Comparison of ENCODE assay signal across 8 mouse cellular contexts in the genomic region with DNA sequence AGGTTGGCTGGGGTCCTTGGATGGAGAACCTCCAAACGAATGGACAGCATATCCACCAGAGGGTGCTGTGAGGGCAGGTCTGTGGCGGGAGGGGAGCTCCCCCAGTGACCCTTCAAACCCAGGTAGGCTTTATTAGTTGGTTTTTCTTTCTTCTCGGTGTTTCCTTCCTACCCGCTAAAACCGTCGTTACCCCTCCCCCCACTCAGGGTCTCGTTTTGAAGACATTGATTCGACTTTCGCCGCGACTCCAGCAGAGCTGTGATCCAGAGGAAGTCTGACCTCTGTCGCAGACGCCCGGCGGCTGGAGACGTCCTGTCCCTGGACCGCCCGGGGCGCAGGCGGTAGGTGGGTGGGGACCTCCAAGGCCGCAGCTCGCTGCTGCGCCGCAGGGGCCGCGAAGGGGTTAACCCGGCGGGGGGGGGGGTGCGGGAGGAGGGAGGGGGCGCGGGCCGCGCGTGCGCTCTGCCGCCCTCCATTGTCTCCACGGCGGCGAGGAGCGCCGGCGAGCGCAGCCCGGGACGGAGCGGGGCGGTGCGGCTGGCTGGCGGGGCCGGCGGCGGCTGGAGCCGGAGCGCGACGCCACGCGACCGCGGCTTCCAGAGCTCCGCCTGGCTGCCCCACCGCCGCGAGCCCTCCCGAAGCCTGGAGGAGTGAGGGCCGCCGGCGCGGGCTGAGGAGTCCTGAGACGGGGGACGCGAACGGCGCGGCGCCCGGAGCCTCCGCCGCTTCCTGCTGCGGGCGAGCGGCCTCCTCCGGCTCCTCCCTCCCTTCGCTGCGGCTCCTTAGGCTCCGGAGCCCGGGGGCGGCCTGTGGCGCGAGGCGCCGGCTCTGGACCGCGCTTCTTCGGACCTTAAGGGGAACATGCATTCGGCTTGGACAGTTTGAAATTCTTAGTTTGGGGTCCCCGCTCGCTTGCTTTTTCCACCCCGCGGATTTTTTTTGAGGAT. TPM values are rescaled to one million over a fixed set of nuclear protein-coding genes. Genes with fewer than 3 reads are reported as not detected.
A peak's percentile ranks its signal among the peaks of the same experiment; 100 is the strongest.
DNase-seq lines count a peak whose midpoint lies in the region; ATAC-seq and TF ChIP-seq lines count a peak whose summit lies in the region.

A gene (plus strand): TSS at position 67 of the 947 bp plus-strand sequence.

- peak within 1 kb of the TSS; percentile 94 for H3K4me3 ChIP-seq in E14TG2a.4 (replicated peaks; ENCODE audit: low read length)
- peak within 1 kb of the TSS; percentile 95 for H3K4me3 ChIP-seq in forebrain, embryonic 12.5 days (replicated peaks)
- H3K4me3 ChIP-seq in heart, embryonic 16.5 days (ENCODE audit: low read length): peak within 1 kb of the TSS; percentile 98
- H3K4me3 ChIP-seq in liver, embryonic 16.5 days (ENCODE audit: low read depth, low read length): peak within 1 kb of the TSS; percentile 78
- H3K4me3 ChIP-seq in neural tube, embryonic 13.5 days: peak within 1 kb of the TSS; percentile 100

- peak within 1 kb of the TSS; percentile 96 for H3K9ac ChIP-seq in forebrain, embryonic 12.5 days
- peak within 1 kb of the TSS; percentile 91 for H3K9ac ChIP-seq in heart, embryonic 16.5 days (ENCODE audit: low read length)
- peak within 1 kb of the TSS; percentile 82 for H3K9ac ChIP-seq in liver, embryonic 16.5 days (ENCODE audit: low read depth, low read length)
- peak within 1 kb of the TSS; percentile 99 for H3K9ac ChIP-seq in neural tube, embryonic 13.5 days

- peak within 1 kb of the TSS; percentile 96 for H3K27ac ChIP-seq in forebrain, embryonic 12.5 days
- peak within 1 kb of the TSS; percentile 91 for H3K27ac ChIP-seq in heart, embryonic 16.5 days (ENCODE audit: low read length)
- peak within 1 kb of the TSS; percentile 67 for H3K27ac ChIP-seq in liver, embryonic 16.5 days (ENCODE audit: low read length)
- H3K27ac ChIP-seq in neural tube, embryonic 13.5 days (replicated peaks): peak within 1 kb of the TSS; percentile 98

- under 1% methylated on average over 67 of the region's 100 CpGs for WGBS in forebrain, embryonic 12.5 days
- 0% methylated on average over 53 of the region's 100 CpGs for WGBS in heart, embryonic 16.5 days
- under 1% methylated on average over 57 of the region's 100 CpGs for WGBS in liver, embryonic 16.5 days (ENCODE audit: insufficient replicate concordance)
- WGBS in neural tube, embryonic 13.5 days: under 1% methylated on average over 80 of the region's 100 CpGs

- DNase-seq in c-Kit-positive CD71-positive TER-119-negative erythroid progenitor cells, embryonic 14.5 days (ENCODE audit: low read depth): peak; percentile 46
- peak; percentile 76 to 86 for DNase-seq in kidney, postnatal 25 days
- DNase-seq in testis, postnatal 10 days (ENCODE audit: low spot score): peak; percentile 83

- H3K27me3 ChIP-seq in E14TG2a.4 (ENCODE audit: insufficient read depth, low read length): peaks cover 19% of the 10 kb centered on the region
- no peaks in the 10 kb centered on the region for H3K27me3 ChIP-seq in forebrain, embryonic 12.5 days
- H3K27me3 ChIP-seq in heart, embryonic 16.5 days (ENCODE audit: control insufficient read depth, insufficient read depth, low read length): no peaks in the 10 kb centered on the region
- no peaks in the 10 kb centered on the region for H3K27me3 ChIP-seq in liver, embryonic 16.5 days (ENCODE audit: control insufficient read depth, insufficient read depth, low read depth, low read length)
- H3K27me3 ChIP-seq in neural tube, embryonic 13.5 days: no peaks in the 10 kb centered on the region

- H3K4me1 ChIP-seq in E14TG2a.4 (replicated peaks; ENCODE audit: low read depth, low read length): peaks cover 59% of the 10 kb centered on the region
- H3K4me1 ChIP-seq in forebrain, embryonic 12.5 days: peaks cover 37% of the 10 kb centered on the region
- H3K4me1 ChIP-seq in heart, embryonic 16.5 days (ENCODE audit: control insufficient read depth, insufficient read depth, low read length): peaks cover 34% of the 10 kb centered on the region
- peaks cover 21% of the 10 kb centered on the region for H3K4me1 ChIP-seq in liver, embryonic 16.5 days (ENCODE audit: control insufficient read depth, low read depth, low read length)
- peaks cover 36% of the 10 kb centered on the region for H3K4me1 ChIP-seq in neural tube, embryonic 13.5 days (replicated peaks)

- peak within 1 kb of the TSS; percentile 86 for H3K4me2 ChIP-seq in forebrain, embryonic 12.5 days
- H3K4me2 ChIP-seq in heart, embryonic 16.5 days (ENCODE audit: low read depth, low read length): peak within 1 kb of the TSS; percentile 72
- peak within 1 kb of the TSS; percentile 99 for H3K4me2 ChIP-seq in liver, embryonic 16.5 days (ENCODE audit: low read depth, low read length)
- peak within 1 kb of the TSS; percentile 96 for H3K4me2 ChIP-seq in neural tube, embryonic 13.5 days

- 0 out of 2 replicates have a peak, but pooled peaks have one; percentile 8 for TF ChIP-seq CTCF in E14TG2a.4 (conservative IDR thresholded peaks at IDR 0.05; ENCODE audit: low read length)

- no peaks in the 10 kb centered on the region for H3K9me3 ChIP-seq in E14TG2a.4 (ENCODE audit: low read length)
- H3K9me3 ChIP-seq in forebrain, embryonic 12.5 days: no peaks in the 10 kb centered on the region
- H3K9me3 ChIP-seq in heart, embryonic 16.5 days (replicated peaks; ENCODE audit: control insufficient read depth, low read length): no peaks in the 10 kb centered on the region
- no peaks in the 10 kb centered on the region for H3K9me3 ChIP-seq in liver, embryonic 16.5 days (replicated peaks; ENCODE audit: control insufficient read depth, low read length)
- no peaks in the 10 kb centered on the region for H3K9me3 ChIP-seq in neural tube, embryonic 13.5 days

- peaks cover 9% of the 10 kb centered on the region; the same call in 1 of the 2 replicates for H3K36me3 ChIP-seq in E14TG2a.4 (ENCODE audit: insufficient read depth, low read length)
- H3K36me3 ChIP-seq in forebrain, embryonic 12.5 days (replicated peaks): 0 out of 2 replicates have a peak, but pooled peaks cover 3% of the 10 kb centered on the region
- no peaks in the 10 kb centered on the region for H3K36me3 ChIP-seq in heart, embryonic 16.5 days (ENCODE audit: control insufficient read depth, insufficient read depth)
- H3K36me3 ChIP-seq in liver, embryonic 16.5 days (ENCODE audit: control insufficient read depth, insufficient read depth): no peaks in the 10 kb centered on the region
- H3K36me3 ChIP-seq in neural tube, embryonic 13.5 days: no peaks in the 10 kb centered on the region

- peak; percentile 94 for ATAC-seq in forebrain, embryonic 12.5 days (ENCODE audit: low FRiP score)
- ATAC-seq in heart, embryonic 16.5 days (replicated peaks; ENCODE audit: extremely low read depth, insufficient read depth, low FRiP score): peak; percentile 90
- ATAC-seq in liver, embryonic 16.5 days (ENCODE audit: low read depth): peak; percentile 83
- ATAC-seq in neural tube, embryonic 13.5 days (ENCODE audit: low read depth): peak; percentile 94

RNA-seq across cellular contexts. Expression of the gene that starts here (rescaled TPM):
- polyA plus RNA-seq in forebrain, embryonic 12.5 days (2016; fragmentation: Nextera tagmentation; extraction: Ambion mirVana): 71.8 and 73.8 TPM in 2 replicates
- polyA plus RNA-seq in heart, embryonic 16.5 days (2015; fragmentation: Nextera tagmentation; extraction: Ambion mirVana): 19.7 and 20.8 TPM in 2 replicates
- 3.6 and 4.8 TPM in 2 replicates for polyA plus RNA-seq in liver, embryonic 16.5 days (2015; fragmentation: Nextera tagmentation; extraction: Ambion mirVana)
- polyA plus RNA-seq in neural tube, embryonic 13.5 days (2015; fragmentation: Nextera tagmentation; extraction: Ambion mirVana): 86.8 and 100.0 TPM in 2 replicates

Comparison
In these comparisons a context has a peak if more than half of its experiments do, and no peak if none do; other contexts are left out.
1. Peak in every context shown above with its lines: DNase-seq, ATAC-seq, H3K4me3 ChIP-seq and H3K27ac ChIP-seq.